Mouse (Mus musculus) erythroblast, embryonic 14.5 days (primary cell): ENCODE data around the gene Smg9.

Experiments used
- GATA1 ChIP-seq: IDR thresholded peaks from 2 replicates; pipeline ENCODE4 v1.6.1; 2012; ENCODE audit warnings: low read length, inconsistent platforms, mixed read lengths
- TAL1 ChIP-seq: IDR thresholded peaks from 3 replicates; pipeline ENCODE4 v1.6.1; 2012; ENCODE audit warnings: low read length, inconsistent platforms, mixed read lengths

GRCm38 (mm10) chr7:24422251-24422650, 22.8 kb downstream of the Smg9 start:
- TF ChIP-seq GATA1 (no peak), TAL1 (no peak)
